Mouse (Mus musculus): Measurements from ENCODE around the gene Elovl5. TPM values are rescaled to one million over a fixed set of nuclear protein-coding genes. Genes with fewer than 3 reads are reported as not detected.

Elovl5 gene
- polyA plus RNA-seq, 1 experiment from 2014 or later, result 94.6 TPM

GRCm38 (mm10) chr9:78012066-78012465 lies 94.9 kb downstream of the Elovl5 start:
- Histone ChIP-seq H3K4me1 (replicated peaks; ENCODE audit: control insufficient read depth, insufficient read depth, low read length) (peaks cover 4% of the 10 kb centered on the region; the same call in 1 of the 2 replicates), H3K9ac (ENCODE audit: low read length) (no peak overlapping the region), H3K27me3 (ENCODE audit: control insufficient read depth, insufficient read depth, low read depth, low read length) (no peaks in the 10 kb centered on the region), H3K27ac (ENCODE audit: low read length) (no peak overlapping the region), H3K4me3 (ENCODE audit: low read length) (no peak overlapping the region), H3K9me3 (ENCODE audit: control insufficient read depth, low read length) (no peaks in the 10 kb centered on the region), H3K36me3 (ENCODE audit: control insufficient read depth, insufficient read depth, low read length) (no peaks in the 10 kb centered on the region), H3K4me2 (ENCODE audit: low read depth, low read length) (no peak overlapping the region)
- no peak for ATAC-seq (ENCODE audit: low read depth)
- WGBS, result 91% methylated on average over 4 of the region's 4 CpGs

GRCm38 (mm10) chr9:78012681-78013080 lies 95.5 kb downstream of the Elovl5 start:
- H3K27me3 ChIP-seq (ENCODE audit: control insufficient read depth, insufficient read depth, low read depth, low read length), result no peaks in the 10 kb centered on the region
- no peak overlapping the region for H3K9ac ChIP-seq (ENCODE audit: low read length)
- no peak for ATAC-seq (ENCODE audit: low read depth)
- no peak overlapping the region for H3K4me3 ChIP-seq (ENCODE audit: low read length)
- no peak overlapping the region for H3K4me2 ChIP-seq (ENCODE audit: low read depth, low read length)
- H3K27ac ChIP-seq (ENCODE audit: low read length), result no peak overlapping the region
- H3K36me3 ChIP-seq (ENCODE audit: control insufficient read depth, insufficient read depth, low read length), result no peaks in the 10 kb centered on the region
- H3K4me1 ChIP-seq (replicated peaks; ENCODE audit: control insufficient read depth, insufficient read depth, low read length), result peaks cover 4% of the 10 kb centered on the region; the same call in 1 of the 2 replicates
- H3K9me3 ChIP-seq (ENCODE audit: control insufficient read depth, low read length), result no peaks in the 10 kb centered on the region
- 83% methylated on average over 5 of the region's 5 CpGs for WGBS

- ATAC-seq (ENCODE audit: low read depth), result no peak
- Histone ChIP-seq H3K36me3 (ENCODE audit: control insufficient read depth, insufficient read depth, low read length) (no peaks in the 10 kb centered on the region), H3K27me3 (ENCODE audit: control insufficient read depth, insufficient read depth, low read depth, low read length) (no peaks in the 10 kb centered on the region), H3K9ac (ENCODE audit: low read length) (no peak overlapping the region), H3K4me1 (replicated peaks; ENCODE audit: control insufficient read depth, insufficient read depth, low read length) (peaks cover 4% of the 10 kb centered on the region; the same call in 1 of the 2 replicates), H3K9me3 (ENCODE audit: control insufficient read depth, low read length) (no peaks in the 10 kb centered on the region), H3K27ac (ENCODE audit: low read length) (no peak overlapping the region), H3K4me3 (ENCODE audit: low read length) (no peak overlapping the region), H3K4me2 (ENCODE audit: low read depth, low read length) (no peak overlapping the region)
- WGBS, result 25% methylated on average over 1 of the region's 1 CpGs
Measured at GRCm38 (mm10) chr9:78013813-78014212, 96.6 kb downstream of the Elovl5 start.

- Histone ChIP-seq H3K9ac (ENCODE audit: low read length) (no peak overlapping the region), H3K4me1 (replicated peaks; ENCODE audit: control insufficient read depth, insufficient read depth, low read length) (peaks cover 2% of the 10 kb centered on the region; the same call in 1 of the 2 replicates), H3K4me3 (ENCODE audit: low read length) (no peak overlapping the region), H3K27me3 (ENCODE audit: control insufficient read depth, insufficient read depth, low read depth, low read length) (no peaks in the 10 kb centered on the region), H3K27ac (ENCODE audit: low read length) (no peak overlapping the region), H3K4me2 (ENCODE audit: low read depth, low read length) (no peak overlapping the region), H3K36me3 (ENCODE audit: control insufficient read depth, insufficient read depth, low read length) (no peaks in the 10 kb centered on the region), H3K9me3 (ENCODE audit: control insufficient read depth, low read length) (no peaks in the 10 kb centered on the region)
- no peak for ATAC-seq (ENCODE audit: low read depth)
- WGBS, result 87% methylated on average over 7 of the region's 7 CpGs
Measured at GRCm38 (mm10) chr9:78015816-78016215, 98.7 kb downstream of the Elovl5 start.

- Histone ChIP-seq H3K36me3 (ENCODE audit: control insufficient read depth, insufficient read depth, low read length) (no peaks in the 10 kb centered on the region), H3K9me3 (ENCODE audit: control insufficient read depth, low read length) (no peaks in the 10 kb centered on the region), H3K4me2 (ENCODE audit: low read depth, low read length) (peak overlapping the region; percentile 28; the same call in 1 of the 2 replicates), H3K4me3 (ENCODE audit: low read length) (no peak overlapping the region), H3K9ac (ENCODE audit: low read length) (0 out of 2 replicates have a peak overlapping the region, but pooled peaks have one; percentile 17), H3K27ac (ENCODE audit: low read length) (no peak overlapping the region), H3K27me3 (ENCODE audit: control insufficient read depth, insufficient read depth, low read depth, low read length) (no peaks in the 10 kb centered on the region), H3K4me1 (replicated peaks; ENCODE audit: control insufficient read depth, insufficient read depth, low read length) (peaks cover 3% of the 10 kb centered on the region)
- WGBS, result 47% methylated on average over 15 of the region's 15 CpGs
- no peak for ATAC-seq (ENCODE audit: low read depth)
Measured at GRCm38 (mm10) chr9:78016288-78016687, 99.1 kb downstream of the Elovl5 start.

GRCm38 (mm10) chr9:78021256-78021655 lies 104.1 kb downstream of the Elovl5 start:
- peak; percentile 17; the same call in 1 of the 2 replicates for ATAC-seq (ENCODE audit: low read depth)

GRCm38 (mm10) chr9:78022187-78022945 lies 105.2 kb downstream of the Elovl5 start:
- Histone ChIP-seq H3K4me1 (replicated peaks; ENCODE audit: control insufficient read depth, insufficient read depth, low read length) (peaks cover 9% of the 10 kb centered on the region), H3K27ac (ENCODE audit: low read length) (peak overlapping the region; percentile 75), H3K36me3 (ENCODE audit: control insufficient read depth, insufficient read depth, low read length) (no peaks in the 10 kb centered on the region), H3K9me3 (ENCODE audit: control insufficient read depth, low read length) (no peaks in the 10 kb centered on the region), H3K4me2 (ENCODE audit: low read depth, low read length) (no peak overlapping the region), H3K9ac (ENCODE audit: low read length) (no peak overlapping the region), H3K4me3 (ENCODE audit: low read length) (no peak overlapping the region), H3K27me3 (ENCODE audit: control insufficient read depth, insufficient read depth, low read depth, low read length) (no peaks in the 10 kb centered on the region)
- WGBS, result 35% methylated on average over 8 of the region's 8 CpGs
- peak; percentile 80 for ATAC-seq (ENCODE audit: low read depth)

More at GRCm38 (mm10) chr9:78021256-78021655, 104.1 kb downstream of the Elovl5 start:
- Histone ChIP-seq H3K27ac (ENCODE audit: low read length) (peak overlapping the region; percentile 75; the same call in 1 of the 2 replicates), H3K9me3 (ENCODE audit: control insufficient read depth, low read length) (no peaks in the 10 kb centered on the region), H3K4me2 (ENCODE audit: low read depth, low read length) (no peak overlapping the region), H3K9ac (ENCODE audit: low read length) (no peak overlapping the region), H3K36me3 (ENCODE audit: control insufficient read depth, insufficient read depth, low read length) (no peaks in the 10 kb centered on the region), H3K4me1 (replicated peaks; ENCODE audit: control insufficient read depth, insufficient read depth, low read length) (peaks cover 11% of the 10 kb centered on the region), H3K4me3 (ENCODE audit: low read length) (no peak overlapping the region), H3K27me3 (ENCODE audit: control insufficient read depth, insufficient read depth, low read depth, low read length) (no peaks in the 10 kb centered on the region)
- WGBS, result 38% methylated on average over 9 of the region's 9 CpGs

- no peak overlapping the region for H3K27ac ChIP-seq (ENCODE audit: low read length)
- 14% methylated on average over 3 of the region's 3 CpGs for WGBS
- H3K27me3 ChIP-seq (ENCODE audit: control insufficient read depth, insufficient read depth, low read depth, low read length), result no peaks in the 10 kb centered on the region
- no peak overlapping the region for H3K4me3 ChIP-seq (ENCODE audit: low read length)
- H3K9ac ChIP-seq (ENCODE audit: low read length), result no peak overlapping the region
- no peak overlapping the region for H3K4me2 ChIP-seq (ENCODE audit: low read depth, low read length)
- H3K36me3 ChIP-seq (ENCODE audit: control insufficient read depth, insufficient read depth, low read length), result no peaks in the 10 kb centered on the region
- H3K9me3 ChIP-seq (ENCODE audit: control insufficient read depth, low read length), result no peaks in the 10 kb centered on the region
- ATAC-seq (ENCODE audit: low read depth), result peak; percentile 53
- H3K4me1 ChIP-seq (replicated peaks; ENCODE audit: control insufficient read depth, insufficient read depth, low read length), result peaks cover 9% of the 10 kb centered on the region
Measured at GRCm38 (mm10) chr9:78024823-78025222, 107.7 kb downstream of the Elovl5 start.

- no peak overlapping the region for H3K27ac ChIP-seq (ENCODE audit: low read length)
- no peaks in the 10 kb centered on the region for H3K36me3 ChIP-seq (ENCODE audit: control insufficient read depth, insufficient read depth, low read length)
- H3K9me3 ChIP-seq (ENCODE audit: control insufficient read depth, low read length), result no peaks in the 10 kb centered on the region
- no peak for ATAC-seq (ENCODE audit: low read depth)
- WGBS, result 66% methylated on average over 3 of the region's 3 CpGs
- H3K27me3 ChIP-seq (ENCODE audit: control insufficient read depth, insufficient read depth, low read depth, low read length), result no peaks in the 10 kb centered on the region
- H3K4me2 ChIP-seq (ENCODE audit: low read depth, low read length), result no peak overlapping the region
- H3K4me1 ChIP-seq (replicated peaks; ENCODE audit: control insufficient read depth, insufficient read depth, low read length), result peaks cover under 1% of the 10 kb centered on the region
- H3K4me3 ChIP-seq (ENCODE audit: low read length), result no peak overlapping the region
- H3K9ac ChIP-seq (ENCODE audit: low read length), result no peak overlapping the region
Measured at GRCm38 (mm10) chr9:78027099-78027498, 109.9 kb downstream of the Elovl5 start.

All from lung, embryonic 16.5 days (tissue).